Mouse (Mus musculus) 416B (cell line): ENCODE data around the gene 4933428M09Rik.
"Not testable (repeated sequence)": the region's sequence is repeated elsewhere in the genome, so short reads cannot be mapped to it uniquely, and the experiment has no call there.

ENCODE experiments used
- DNase-seq: peaks from one replicate; pipeline ENCODE4 v3.0.0; 2011; ENCODE audit warnings: low read depth

4933428M09Rik gene

DNA sequence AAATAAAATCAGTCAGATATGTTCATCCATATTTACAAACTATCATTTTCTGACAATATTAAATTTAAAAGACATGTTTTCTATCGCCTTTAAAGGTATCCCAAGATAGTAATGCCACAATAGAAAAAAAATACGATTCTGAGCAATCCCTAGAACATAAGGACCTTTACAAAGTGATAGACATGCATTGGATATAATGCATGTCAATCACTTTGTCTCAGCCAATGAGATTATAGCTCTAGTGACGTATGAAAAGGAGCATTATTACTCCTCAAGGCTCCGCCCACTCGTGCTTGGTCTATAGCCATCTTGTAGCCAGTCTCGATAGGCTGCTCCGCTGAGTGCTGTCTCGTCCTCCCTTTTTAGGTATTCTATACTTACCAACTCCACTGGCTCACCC is at the start of gene 4933428M09Rik:
Gene 4933428M09Rik (plus strand): TSS at position 301 of the 400 bp plus-strand sequence.
- no peak for DNase-seq

DNA sequence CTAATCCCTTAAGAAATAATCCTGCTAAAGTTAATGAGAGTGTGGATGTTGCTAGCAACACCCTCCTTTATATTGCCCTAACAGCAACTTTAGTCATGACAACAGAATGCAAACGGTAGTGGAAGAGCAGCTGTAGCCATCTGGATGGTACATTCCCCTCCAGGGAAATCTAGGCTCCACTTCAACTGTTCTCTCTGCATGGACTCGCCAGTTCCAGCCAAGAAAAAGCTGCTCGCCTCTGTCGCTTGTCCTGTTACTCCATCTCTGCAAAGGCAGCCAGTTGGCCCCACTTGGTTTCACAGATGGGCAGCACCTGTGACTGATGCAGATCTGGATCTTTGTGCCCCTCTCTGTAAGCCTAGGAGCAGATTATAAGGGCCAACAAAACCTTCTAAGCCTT is 45.0 kb upstream of the 4933428M09Rik start:
- no peak for DNase-seq

DNA sequence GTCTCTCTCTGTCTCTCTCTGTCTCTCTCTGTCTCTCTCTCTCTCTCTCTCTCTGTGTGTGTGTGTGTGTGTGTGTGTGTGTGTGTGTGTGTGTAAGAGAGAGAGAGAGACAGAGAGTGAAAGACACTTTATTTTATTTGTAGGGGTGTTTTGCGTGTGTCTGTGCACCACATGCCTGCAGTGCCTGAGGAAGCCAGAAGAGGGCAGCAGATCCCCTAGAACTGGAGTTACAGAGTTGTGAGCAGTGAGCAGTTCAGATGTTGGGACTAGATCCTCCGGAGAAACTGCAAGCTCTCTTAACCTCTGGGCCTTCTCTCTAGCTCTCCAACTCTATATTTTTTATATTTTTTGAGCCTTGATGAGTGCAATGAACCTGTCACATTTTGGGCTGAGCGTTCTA is 12.5 kb downstream of the 4933428M09Rik start:
- DNase-seq = not testable (repeated sequence)

DNA sequence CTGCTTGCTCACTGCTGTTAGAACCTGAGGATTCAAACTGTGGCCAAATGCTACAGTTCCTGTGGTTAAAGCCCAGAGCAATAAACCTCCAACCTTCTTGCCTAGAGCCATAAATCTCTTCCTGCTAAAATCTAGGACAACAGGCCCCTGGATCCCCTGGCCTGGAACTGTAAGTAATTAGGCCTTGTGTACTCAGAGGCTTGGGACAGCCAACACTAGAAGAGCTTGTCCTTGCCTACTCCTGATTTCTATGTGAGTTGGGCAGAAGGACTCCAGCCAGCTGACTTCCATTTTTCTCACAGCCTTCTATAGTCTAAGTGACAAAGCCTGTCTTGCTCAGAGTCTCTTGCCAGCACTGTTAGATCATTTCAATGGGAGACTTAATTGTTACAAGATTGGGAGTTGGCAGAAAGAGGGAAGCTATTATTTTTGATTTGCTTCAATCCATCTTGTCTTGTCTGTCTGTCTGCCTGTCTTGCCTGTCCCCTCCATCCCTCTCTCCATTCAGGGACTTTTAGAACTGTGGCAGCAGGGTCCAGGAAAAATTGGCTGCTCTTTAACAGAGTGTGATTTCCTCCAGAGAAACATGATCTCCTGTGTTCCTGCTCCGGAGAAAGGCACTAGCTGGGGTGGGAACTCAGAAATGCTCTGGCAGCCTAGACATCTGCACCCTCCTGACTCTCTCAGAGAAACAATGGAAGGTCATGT is 15.7 kb downstream of the 4933428M09Rik start:
- no peak for DNase-seq

DNA sequence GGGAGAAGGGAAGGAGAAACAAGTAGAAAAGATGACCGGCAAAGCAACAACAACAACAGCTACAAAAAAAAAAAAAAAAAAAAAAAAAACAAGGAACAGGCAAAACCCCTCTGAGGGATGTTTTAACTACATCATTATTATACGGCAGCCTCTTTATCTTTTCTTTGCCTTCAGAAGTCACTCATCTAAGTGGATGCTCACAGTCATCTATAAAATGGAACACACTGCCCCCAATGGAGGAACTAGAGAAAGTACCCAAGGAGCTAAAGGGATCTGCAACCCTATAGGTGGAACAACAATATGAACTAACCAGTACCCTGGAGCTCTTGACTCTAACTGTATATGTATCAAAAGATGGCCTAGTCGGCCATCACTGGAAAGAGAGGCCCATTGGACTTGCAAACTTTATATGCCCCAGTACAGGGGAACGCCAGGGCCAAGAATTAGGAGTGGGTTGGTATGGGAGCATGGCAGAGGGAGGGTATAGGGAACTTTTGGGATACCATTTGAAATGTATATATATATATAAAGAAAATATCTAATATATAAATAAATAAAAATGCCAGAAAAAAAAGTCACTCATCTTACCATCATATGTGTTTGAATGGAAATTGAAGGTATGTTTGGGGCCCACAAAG is 30.3 kb downstream of the 4933428M09Rik start:
- not testable (repeated sequence) for DNase-seq

DNA sequence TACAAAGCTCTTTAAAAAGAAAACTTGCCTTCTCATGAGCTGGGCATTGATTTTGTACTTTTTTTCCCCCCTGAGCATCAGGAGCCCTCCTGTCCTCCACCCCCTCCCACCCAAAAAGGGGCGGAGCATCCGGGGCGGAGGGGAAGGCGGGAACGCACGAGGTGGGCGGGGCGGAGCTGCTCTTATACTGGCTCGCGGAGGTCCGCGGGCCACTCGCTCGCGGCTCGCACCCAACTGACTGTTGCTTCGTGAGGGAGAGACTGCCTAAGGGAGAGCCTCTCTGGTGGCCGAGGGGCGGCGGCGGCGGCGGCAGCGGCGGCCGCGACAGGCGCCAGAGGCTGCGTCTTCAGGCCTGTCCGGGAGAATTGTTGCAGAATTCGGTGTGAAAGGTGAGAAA is 30.8 kb downstream of the 4933428M09Rik start, which contains the start of gene Mum1l1:
Gene Mum1l1 (plus strand): TSS at position 214 of the 397 bp plus-strand sequence.
- DNase-seq = no peak

DNA sequence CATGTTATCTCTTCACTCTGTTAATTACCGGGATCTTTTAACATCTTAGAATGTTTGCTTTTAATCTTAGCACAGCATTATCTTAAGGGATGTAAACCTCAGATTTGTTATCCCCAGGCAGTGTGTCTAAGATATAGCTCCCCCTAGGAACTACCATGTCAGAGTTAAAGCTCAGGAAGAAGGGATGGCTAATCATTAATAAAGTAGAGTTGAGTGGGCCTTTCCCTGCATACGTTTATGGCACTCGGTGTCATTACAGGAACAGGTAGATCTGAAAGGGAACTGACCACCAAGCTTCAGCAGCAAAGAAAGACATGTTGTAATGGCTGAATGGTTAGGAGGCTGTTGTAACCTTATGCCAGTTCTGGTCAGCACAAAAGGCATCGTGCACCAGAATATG is 35.7 kb downstream of the 4933428M09Rik start:
- no peak for DNase-seq

DNA sequence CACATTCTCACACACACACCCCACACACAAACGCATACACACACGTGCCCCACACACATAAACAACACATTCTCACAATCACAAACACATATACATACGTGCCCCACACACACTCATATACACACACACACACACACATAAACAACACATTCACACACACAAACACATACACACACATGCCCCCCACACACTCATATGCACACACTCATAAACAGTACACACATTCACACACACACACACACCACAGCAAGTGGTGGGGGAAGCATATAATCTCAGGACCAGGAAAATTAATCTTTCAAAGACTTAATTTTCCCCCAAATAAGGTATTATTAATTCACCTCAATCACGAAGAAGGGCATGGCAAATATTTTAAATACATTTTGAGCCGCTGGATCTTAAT is 37.4 kb downstream of the 4933428M09Rik start:
- DNase-seq = no peak

DNA sequence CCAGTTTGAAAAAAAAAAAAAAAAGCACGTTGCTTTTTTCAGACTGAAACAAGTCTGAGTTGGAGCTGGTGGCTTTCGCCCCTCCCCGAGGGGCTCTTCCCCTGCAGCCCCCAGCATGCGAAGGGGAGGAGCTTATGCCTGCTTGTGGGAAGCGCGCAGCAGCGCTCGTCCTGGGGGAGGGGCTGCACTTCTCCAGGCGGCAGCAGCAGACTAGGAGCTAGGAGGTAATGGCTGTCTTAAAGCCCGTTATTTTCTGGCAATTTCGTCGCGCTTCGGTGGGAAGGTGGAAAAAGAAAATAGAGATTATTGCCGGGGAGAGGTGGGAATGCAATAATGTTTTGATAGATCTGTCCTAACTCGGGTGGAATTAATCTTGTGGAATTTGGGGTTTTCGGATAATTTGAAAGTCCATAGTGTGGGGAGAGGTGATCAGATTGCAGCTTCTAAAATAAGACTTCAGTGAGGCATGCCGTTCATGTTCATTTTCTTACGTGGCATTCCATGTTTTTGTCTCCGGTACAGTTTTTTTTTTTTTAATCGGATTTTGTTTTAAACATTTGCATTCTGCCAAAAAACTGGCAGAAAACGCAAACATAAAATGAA is 38.1 kb downstream of the 4933428M09Rik start:
- DNase-seq = no peak

DNA sequence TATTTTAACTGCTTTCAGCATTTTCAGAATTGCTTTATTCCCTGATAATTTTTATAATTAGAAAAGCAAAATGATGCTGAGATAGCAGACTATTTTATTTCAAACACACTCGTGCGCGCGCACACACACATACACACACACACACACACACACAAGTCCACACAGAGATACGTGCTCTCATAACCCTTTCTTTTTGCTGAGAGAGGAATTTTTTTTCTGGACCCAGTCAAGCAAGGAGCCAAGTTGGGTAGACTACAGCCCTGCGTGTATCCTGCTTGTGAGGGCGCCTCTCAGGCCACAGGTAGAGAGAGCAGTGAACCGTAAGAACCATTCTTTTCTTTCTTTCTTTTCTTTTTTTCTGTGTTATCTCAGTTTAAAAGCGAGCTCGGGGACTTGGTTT is 38.7 kb downstream of the 4933428M09Rik start:
- no peak for DNase-seq

DNA sequence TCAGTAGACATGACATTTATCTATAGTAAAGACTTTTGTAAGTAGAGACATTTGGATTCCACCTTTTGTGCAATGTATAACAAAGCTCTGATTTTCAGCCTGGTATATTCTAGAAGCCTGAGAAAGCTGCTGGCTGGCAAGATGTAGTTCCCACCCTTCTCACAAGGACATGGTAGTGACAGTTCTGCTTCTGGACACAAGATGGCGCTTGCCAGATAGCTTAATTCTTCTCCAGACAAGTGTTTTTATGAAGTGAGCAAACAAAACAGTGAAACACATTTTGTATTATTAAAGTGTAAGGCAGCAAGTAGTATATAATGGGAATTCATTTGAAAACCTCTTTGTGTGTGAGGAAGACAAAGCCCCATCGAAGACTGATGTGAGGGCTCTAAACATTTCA is 40.0 kb downstream of the 4933428M09Rik start:
- DNase-seq = peak; percentile 50

DNA sequence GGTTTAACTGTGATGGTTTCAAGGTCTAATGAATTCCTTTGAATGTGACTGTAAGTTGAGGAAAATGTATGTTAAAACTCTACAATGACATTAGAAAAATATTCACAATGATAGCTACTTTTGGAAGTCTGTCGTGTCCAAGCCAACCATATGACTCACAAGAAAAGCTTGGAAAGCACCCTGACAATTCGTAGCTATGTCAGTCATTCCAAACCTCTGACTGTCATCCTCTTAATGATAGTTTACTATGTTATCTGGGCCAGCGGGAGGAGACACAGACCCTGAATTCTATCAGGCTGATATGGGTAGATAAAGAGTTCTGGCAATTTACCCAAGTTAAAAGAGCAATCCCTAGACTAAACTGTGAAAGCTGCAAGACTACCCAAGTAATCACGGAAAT is 41.8 kb downstream of the 4933428M09Rik start:
- DNase-seq = no peak

DNA sequence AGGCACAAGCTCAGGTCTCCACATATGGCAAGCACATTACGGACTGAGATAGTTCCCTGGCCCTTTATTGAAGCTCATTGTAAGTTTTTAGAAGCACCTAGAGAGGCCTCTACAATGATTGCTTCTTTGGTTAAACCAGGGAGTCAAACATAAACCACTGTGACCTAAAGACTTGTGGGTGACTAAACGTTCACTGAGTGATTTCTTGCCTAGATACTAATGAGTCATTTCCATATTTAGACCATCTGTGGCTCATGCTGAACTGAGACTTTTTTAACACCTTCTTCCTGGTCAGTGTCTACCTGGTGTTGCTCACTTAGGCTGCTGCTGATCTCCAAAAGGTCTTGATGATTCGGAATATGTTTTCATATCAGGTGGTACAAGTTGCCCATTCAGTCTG is 42.9 kb downstream of the 4933428M09Rik start:
- peak; percentile 23 for DNase-seq
